Mouse (Mus musculus): ENCODE data around the gene Nhsl2.

DNA sequence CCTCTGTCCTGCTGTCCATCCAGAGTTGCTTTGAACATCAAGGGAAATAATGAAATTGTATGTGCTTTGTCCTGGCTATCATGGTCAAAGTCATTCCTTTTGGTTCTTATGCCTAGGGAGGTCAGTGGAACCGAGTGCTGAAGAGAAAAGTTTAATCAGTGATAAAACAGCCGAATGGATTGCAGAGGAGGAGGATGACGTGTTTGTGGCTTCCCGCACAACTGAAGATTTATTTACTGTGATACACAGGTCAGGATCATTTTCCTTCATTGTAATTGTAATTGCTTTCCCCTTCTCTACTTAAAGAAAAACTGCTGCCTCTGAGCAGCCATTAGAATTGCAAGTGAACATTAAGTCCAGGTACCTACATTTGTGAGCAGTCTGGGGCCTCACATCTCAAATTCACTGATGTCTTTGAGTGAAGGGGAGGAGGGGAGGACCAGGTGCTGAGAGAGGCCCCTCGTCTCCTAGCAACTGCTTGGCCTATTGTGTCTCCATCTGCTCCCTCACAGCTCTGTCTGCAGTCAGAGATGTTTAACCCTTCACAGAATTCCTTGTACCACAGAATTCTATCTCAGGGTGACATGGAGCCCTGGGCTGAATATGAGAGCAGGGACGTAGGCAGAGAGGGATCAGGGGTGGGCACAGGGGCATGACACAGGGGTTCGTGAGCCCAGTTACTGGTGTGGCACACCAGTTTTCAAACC lies 232.5 kb downstream of the Nhsl2 start:
- no peak for TF ChIP-seq CTCF (IDR thresholded peaks at IDR 0.05; ENCODE audit: control insufficient read depth, insufficient read depth, insufficient replicate concordance, low read depth, low read length)
- TF ChIP-seq POLR2A (IDR thresholded peaks at IDR 0.05; ENCODE audit: control insufficient read depth, low read depth, low read length), result no peak
